Mouse (Mus musculus): ENCODE measurements at regions not wholly inside any gene's neighbourhood (a gene's known extent, or its start where the extent isn't known, plus 50 kb on each side); places are given as distances from the start of the nearest gene placed in this dataset.
"Not testable (repeated sequence)": the region's sequence is repeated elsewhere in the genome, so short reads cannot be mapped to it uniquely, and the experiment has no call there.

- Histone ChIP-seq H3K4me2 (ENCODE audit: low read length) (no peak overlapping the region), H3K4me3 (ENCODE audit: low read depth, low read length) (no peak overlapping the region), H3K9me3 (ENCODE audit: control insufficient read depth, low read length) (no peaks in the 10 kb centered on the region), H3K4me1 (replicated peaks; ENCODE audit: control insufficient read depth, insufficient read depth, low read length) (peaks cover 13% of the 10 kb centered on the region; the same call in 1 of the 2 replicates), H3K27me3 (replicated peaks; ENCODE audit: control insufficient read depth, insufficient read depth, low read length) (no peaks in the 10 kb centered on the region), H3K9ac (ENCODE audit: low read length) (no peak overlapping the region), H3K27ac (ENCODE audit: low read depth) (no peak overlapping the region), H3K36me3 (ENCODE audit: control insufficient read depth, insufficient read depth, low read length) (no peaks in the 10 kb centered on the region)
- ATAC-seq (replicated peaks; ENCODE audit: low FRiP score, low TSS enrichment, low read depth) (no peak), DNase-seq (ENCODE audit: low spot score) (no peak)
- 89% methylated on average over 8 of the region's 8 CpGs for WGBS
Observed at GRCm38 (mm10) chr12:54532062-54532461, 124.3 kb downstream of the Sptssa start.

DNA sequence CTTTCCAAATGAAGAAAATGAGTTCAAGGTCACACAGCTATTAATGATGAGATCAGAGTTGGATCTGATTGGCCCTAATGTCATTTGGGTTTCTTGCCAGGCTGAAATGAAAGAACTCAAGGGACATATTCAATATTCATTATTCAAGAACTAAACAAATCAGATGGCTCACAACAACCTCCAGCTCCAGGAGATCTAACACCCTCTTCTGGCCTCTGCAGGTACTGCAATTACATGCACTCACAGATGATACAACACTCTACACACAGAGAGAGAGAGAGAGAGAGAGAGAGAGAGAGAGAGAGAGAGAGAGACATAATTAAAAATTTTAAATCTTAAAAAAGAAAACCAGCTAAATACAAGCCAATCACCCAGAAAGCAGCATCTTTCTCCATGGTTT, 128.3 kb downstream of the Sptssa start:
- Histone ChIP-seq H3K9ac (ENCODE audit: low read length) (no peak overlapping the region), H3K4me3 (ENCODE audit: low read depth, low read length) (no peak overlapping the region), H3K4me2 (ENCODE audit: low read length) (no peak overlapping the region), H3K36me3 (ENCODE audit: control insufficient read depth, insufficient read depth, low read length) (no peaks in the 10 kb centered on the region), H3K27me3 (replicated peaks; ENCODE audit: control insufficient read depth, insufficient read depth, low read length) (no peaks in the 10 kb centered on the region), H3K4me1 (replicated peaks; ENCODE audit: control insufficient read depth, insufficient read depth, low read length) (peaks cover 1% of the 10 kb centered on the region; the same call in 1 of the 2 replicates), H3K9me3 (ENCODE audit: control insufficient read depth, low read length) (no peaks in the 10 kb centered on the region), H3K27ac (ENCODE audit: low read depth) (no peak overlapping the region)
- ATAC-seq (replicated peaks; ENCODE audit: low FRiP score, low TSS enrichment, low read depth) (no peak), DNase-seq (ENCODE audit: low spot score) (no peak)

- Histone ChIP-seq H3K4me2 (ENCODE audit: low read length) (no peak overlapping the region), H3K27me3 (replicated peaks; ENCODE audit: control insufficient read depth, insufficient read depth, low read length) (no peaks in the 10 kb centered on the region), H3K9ac (ENCODE audit: low read length) (no peak overlapping the region), H3K9me3 (ENCODE audit: control insufficient read depth, low read length) (no peaks in the 10 kb centered on the region), H3K4me1 (replicated peaks; ENCODE audit: control insufficient read depth, insufficient read depth, low read length) (no peaks in the 10 kb centered on the region), H3K27ac (ENCODE audit: low read depth) (no peak overlapping the region), H3K4me3 (ENCODE audit: low read depth, low read length) (no peak overlapping the region), H3K36me3 (ENCODE audit: control insufficient read depth, insufficient read depth, low read length) (no peaks in the 10 kb centered on the region)
- WGBS, result 63% methylated on average over 2 of the region's 2 CpGs
- DNase-seq (ENCODE audit: low spot score), result no peak
- no peak for ATAC-seq (replicated peaks; ENCODE audit: low FRiP score, low TSS enrichment, low read depth)
Observed at GRCm38 (mm10) chr12:54527577-54527976, 128.8 kb downstream of the Sptssa start.

DNA sequence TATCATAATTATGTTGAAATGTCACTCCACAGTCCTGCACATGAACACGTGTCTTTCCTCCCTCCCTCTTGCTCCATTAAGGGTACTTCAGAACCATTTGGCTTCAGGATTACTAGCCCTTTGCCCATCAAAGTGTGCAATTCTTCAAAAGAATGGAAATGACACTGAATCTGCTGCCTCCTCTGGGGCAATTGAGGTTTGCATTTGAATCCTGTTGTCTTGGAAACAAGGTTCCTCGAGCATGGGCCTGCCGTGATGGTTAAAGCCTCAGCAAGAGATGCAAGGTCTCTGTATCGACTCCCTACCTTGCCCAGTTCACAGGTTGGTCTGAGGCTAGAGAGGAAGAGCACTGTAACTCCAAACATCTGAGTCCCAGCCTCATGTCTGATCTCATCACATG, 136.0 kb downstream of the Sptssa start:
- Histone ChIP-seq H3K27me3 (replicated peaks; ENCODE audit: control insufficient read depth, insufficient read depth, low read length) (no peaks in the 10 kb centered on the region), H3K9ac (ENCODE audit: low read length) (no peak overlapping the region), H3K4me3 (ENCODE audit: low read depth, low read length) (no peak overlapping the region), H3K4me2 (ENCODE audit: low read length) (no peak overlapping the region), H3K27ac (ENCODE audit: low read depth) (no peak overlapping the region), H3K9me3 (ENCODE audit: control insufficient read depth, low read length) (no peaks in the 10 kb centered on the region), H3K36me3 (ENCODE audit: control insufficient read depth, insufficient read depth, low read length) (no peaks in the 10 kb centered on the region), H3K4me1 (replicated peaks; ENCODE audit: control insufficient read depth, insufficient read depth, low read length) (peaks cover 7% of the 10 kb centered on the region; the same call in 1 of the 2 replicates)
- no peak for DNase-seq (ENCODE audit: low spot score)
- 49% methylated on average over 4 of the region's 4 CpGs for WGBS
- ATAC-seq (replicated peaks; ENCODE audit: low FRiP score, low TSS enrichment, low read depth), result no peak

DNA sequence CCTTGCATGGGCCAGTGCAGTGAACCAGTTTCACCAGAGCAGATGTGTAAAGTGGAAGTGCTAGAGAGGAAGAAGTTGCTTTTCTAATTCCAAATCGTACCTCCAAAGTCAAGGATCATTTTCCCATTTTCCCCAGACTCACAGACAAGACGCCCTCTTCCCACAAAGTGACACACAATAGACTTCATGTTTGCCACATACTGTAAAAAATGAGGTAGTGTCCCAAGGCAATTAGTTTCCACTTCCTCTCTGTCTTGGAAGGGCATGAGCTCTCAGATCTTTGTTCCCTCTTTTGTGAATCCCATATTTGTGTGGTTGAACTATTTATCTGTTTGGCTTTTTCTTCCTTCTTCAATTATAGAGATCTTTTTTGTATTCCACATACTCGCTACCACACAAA, 137.0 kb downstream of the Sptssa start:
- ATAC-seq (replicated peaks; ENCODE audit: low FRiP score, low TSS enrichment, low read depth) (no peak), DNase-seq (ENCODE audit: low spot score) (no peak)
- H3K4me2 ChIP-seq (ENCODE audit: low read length), result no peak overlapping the region
- peaks cover 13% of the 10 kb centered on the region for H3K4me1 ChIP-seq (replicated peaks; ENCODE audit: control insufficient read depth, insufficient read depth, low read length)
- H3K4me3 ChIP-seq (ENCODE audit: low read depth, low read length), result no peak overlapping the region
- H3K27ac ChIP-seq (ENCODE audit: low read depth), result no peak overlapping the region
- H3K9me3 ChIP-seq (ENCODE audit: control insufficient read depth, low read length), result no peaks in the 10 kb centered on the region
- no peaks in the 10 kb centered on the region for H3K27me3 ChIP-seq (replicated peaks; ENCODE audit: control insufficient read depth, insufficient read depth, low read length)
- 69% methylated on average over 3 of the region's 3 CpGs for WGBS
- no peak overlapping the region for H3K9ac ChIP-seq (ENCODE audit: low read length)
- no peaks in the 10 kb centered on the region for H3K36me3 ChIP-seq (ENCODE audit: control insufficient read depth, insufficient read depth, low read length)

- Histone ChIP-seq H3K36me3 (ENCODE audit: control insufficient read depth, insufficient read depth, low read length) (no peaks in the 10 kb centered on the region), H3K4me3 (ENCODE audit: low read depth, low read length) (no peak overlapping the region), H3K4me2 (ENCODE audit: low read length) (no peak overlapping the region), H3K27me3 (replicated peaks; ENCODE audit: control insufficient read depth, insufficient read depth, low read length) (no peaks in the 10 kb centered on the region), H3K9me3 (ENCODE audit: control insufficient read depth, low read length) (no peaks in the 10 kb centered on the region), H3K9ac (ENCODE audit: low read length) (no peak overlapping the region), H3K4me1 (replicated peaks; ENCODE audit: control insufficient read depth, insufficient read depth, low read length) (peaks cover 13% of the 10 kb centered on the region), H3K27ac (ENCODE audit: low read depth) (peak overlapping the region; percentile 18; the same call in 1 of the 2 replicates)
- no peak for ATAC-seq (replicated peaks; ENCODE audit: low FRiP score, low TSS enrichment, low read depth)
- no peak for DNase-seq (ENCODE audit: low spot score)
- WGBS, result 42% methylated on average over 3 of the region's 3 CpGs
Observed at GRCm38 (mm10) chr12:54517265-54517664, 139.1 kb downstream of the Sptssa start.

- peak overlapping the region; percentile 44; the same call in 1 of the 2 replicates for H3K27ac ChIP-seq (ENCODE audit: low read depth)
- peak; percentile 43 for ATAC-seq (replicated peaks; ENCODE audit: low FRiP score, low TSS enrichment, low read depth)
- H3K9me3 ChIP-seq (ENCODE audit: control insufficient read depth, low read length), result no peaks in the 10 kb centered on the region
- H3K36me3 ChIP-seq (ENCODE audit: control insufficient read depth, insufficient read depth, low read length), result no peaks in the 10 kb centered on the region
- WGBS, result 40% methylated on average over 3 of the region's 3 CpGs
- no peak overlapping the region for H3K4me3 ChIP-seq (ENCODE audit: low read depth, low read length)
- H3K4me2 ChIP-seq (ENCODE audit: low read length), result no peak overlapping the region
- no peak overlapping the region for H3K9ac ChIP-seq (ENCODE audit: low read length)
- DNase-seq (ENCODE audit: low spot score), result no peak
- no peaks in the 10 kb centered on the region for H3K27me3 ChIP-seq (replicated peaks; ENCODE audit: control insufficient read depth, insufficient read depth, low read length)
- peaks cover 13% of the 10 kb centered on the region for H3K4me1 ChIP-seq (replicated peaks; ENCODE audit: control insufficient read depth, insufficient read depth, low read length)
Observed at GRCm38 (mm10) chr12:54516463-54516862, 139.9 kb downstream of the Sptssa start.

DNA sequence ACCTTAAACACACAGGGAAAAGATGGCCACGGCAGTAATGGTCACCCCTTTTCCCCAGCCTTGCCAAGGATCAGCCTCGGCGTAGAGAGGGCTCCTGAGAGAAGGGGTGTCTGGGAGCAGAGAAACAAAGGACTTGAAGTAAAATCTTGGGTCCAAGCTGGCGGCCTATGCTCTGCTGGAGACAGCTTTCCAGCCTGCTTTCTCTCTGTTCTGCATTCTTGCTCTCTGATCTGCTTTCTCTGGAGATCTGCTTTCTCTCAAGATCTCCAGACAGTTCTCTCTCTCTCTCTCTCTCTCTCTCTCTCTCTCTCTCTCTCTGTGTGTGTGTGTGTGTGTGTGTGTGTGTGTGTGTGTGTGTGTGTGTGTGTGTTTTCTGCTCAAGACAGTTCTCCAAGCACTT, 140.3 kb downstream of the Sptssa start:
- ATAC-seq (replicated peaks; ENCODE audit: low FRiP score, low TSS enrichment, low read depth), result peak; percentile 71
- not testable (repeated sequence) for H3K36me3 ChIP-seq (ENCODE audit: control insufficient read depth, insufficient read depth, low read length); H3K4me3 ChIP-seq (ENCODE audit: low read depth, low read length); H3K9ac ChIP-seq (ENCODE audit: low read length); H3K27me3 ChIP-seq (replicated peaks; ENCODE audit: control insufficient read depth, insufficient read depth, low read length); H3K9me3 ChIP-seq (ENCODE audit: control insufficient read depth, low read length); DNase-seq (ENCODE audit: low spot score); H3K4me2 ChIP-seq (ENCODE audit: low read length)
- Histone ChIP-seq H3K4me1 (replicated peaks; ENCODE audit: control insufficient read depth, insufficient read depth, low read length) (peaks cover 13% of the 10 kb centered on the region), H3K27ac (ENCODE audit: low read depth) (peak overlapping the region; percentile 92)
- whole genome bisulfite sequencing, result 25% methylated on average over 4 of the region's 4 CpGs

GRCm38 (mm10) chr12:54509903-54510302, 146.5 kb downstream of the Sptssa start:
- 24% methylated on average over 6 of the region's 6 CpGs for WGBS
- Histone ChIP-seq H3K4me2 (ENCODE audit: low read length) (no peak overlapping the region), H3K27ac (ENCODE audit: low read depth) (peak overlapping the region; percentile 89), H3K9ac (ENCODE audit: low read length) (no peak overlapping the region), H3K4me1 (replicated peaks; ENCODE audit: control insufficient read depth, insufficient read depth, low read length) (peaks cover 8% of the 10 kb centered on the region; the same call in 1 of the 2 replicates), H3K27me3 (replicated peaks; ENCODE audit: control insufficient read depth, insufficient read depth, low read length) (no peaks in the 10 kb centered on the region), H3K4me3 (ENCODE audit: low read depth, low read length) (no peak overlapping the region), H3K36me3 (ENCODE audit: control insufficient read depth, insufficient read depth, low read length) (no peaks in the 10 kb centered on the region), H3K9me3 (ENCODE audit: control insufficient read depth, low read length) (no peaks in the 10 kb centered on the region)
- no peak for ATAC-seq (replicated peaks; ENCODE audit: low FRiP score, low TSS enrichment, low read depth)
- DNase-seq (ENCODE audit: low spot score), result no peak
